Mouse (Mus musculus) heart, embryonic 10.5 days (tissue): ENCODE data around the gene Pigk. TPM values are rescaled to one million over a fixed set of nuclear protein-coding genes. Genes with fewer than 3 reads are reported as not detected.
A peak's percentile ranks its signal among the peaks of the same experiment; 100 is the strongest.
"Not testable (repeated sequence)": the region's sequence is repeated elsewhere in the genome, so short reads cannot be mapped to it uniquely, and the experiment has no call there.

Source experiments
- DNase-seq: peaks from one replicate; pipeline ENCODE4 v3.0.0-alpha.2; 2017; ENCODE audit warnings: low spot score
- H3K27ac ChIP-seq: fragments of 300-500 bp; sonication (generic); 2 replicates; pipeline ENCODE4 v1.5.1; 2016; ENCODE audit warnings: mild to moderate bottlenecking
- H3K27me3 ChIP-seq: fragments of 300-500 bp; sonication (generic); 2 replicates; pipeline ENCODE4 v1.6.1; 2016; ENCODE audit warnings: mild to moderate bottlenecking; ENCODE audit not compliant: poor library complexity, insufficient read depth, severe bottlenecking
- H3K36me3 ChIP-seq: fragments of 300-500 bp; sonication (generic); 2 replicates; pipeline ENCODE4 v1.6.1; 2016; ENCODE audit warnings: mild to moderate bottlenecking, moderate library complexity
- H3K4me1 ChIP-seq: fragments of 300-500 bp; sonication (generic); 2 replicates; pipeline ENCODE4 v1.6.1; 2016; ENCODE audit warnings: mild to moderate bottlenecking
- H3K4me3 ChIP-seq: fragments of 300-500 bp; sonication (generic); 2 replicates; pipeline ENCODE4 v1.5.1; 2016; ENCODE audit warnings: mild to moderate bottlenecking, moderate library complexity
- H3K9me3 ChIP-seq: fragments of 300-500 bp; sonication (generic); 2 replicates; pipeline ENCODE4 v1.6.1; 2016; ENCODE audit warnings: mild to moderate bottlenecking, moderate library complexity
- WGBS: fragments of 180-500 bp; shearing (Covaris S2); methylation state at CpG from one replicate; pipeline ENCODE4 v1.1.7; 2016; 5-methylcytosine and 5-hydroxymethylcytosine counted together
- polyA plus RNA-seq: library from polyadenylated mRNA; unstranded; fragments of >200 nt; fragmentation: Nextera tagmentation; extraction: Ambion mirVana; gene quantifications from 2 replicates; pipeline ENCODE4 v1.2.1, GENCODE M21; 2016

Gene Pigk
- polyA plus RNA-seq, 1 experiment from 2014 or later = 47.3 TPM

DNA sequence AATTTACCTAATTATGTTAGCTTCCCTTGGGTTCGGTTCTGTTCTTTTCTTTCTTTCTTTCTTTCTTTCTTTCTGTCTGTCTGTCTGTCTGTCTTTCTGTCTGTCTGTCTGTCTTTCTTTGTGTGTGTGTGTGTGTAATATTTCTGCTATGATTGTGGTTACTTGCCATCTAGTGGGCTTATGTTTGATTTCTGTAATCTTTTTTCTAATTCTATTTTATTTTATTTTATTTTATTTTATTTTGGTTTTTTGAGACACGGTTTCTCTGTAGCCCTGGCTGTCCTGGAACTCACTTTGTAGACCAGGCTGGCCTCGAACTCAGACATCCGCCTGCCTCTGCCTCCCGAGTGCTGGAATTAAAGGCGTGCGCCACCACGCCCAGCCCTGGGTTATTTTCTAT lies 12.4 kb upstream of the Pigk start:
- WGBS = 89% methylated on average over 8 of the region's 8 CpGs

DNA sequence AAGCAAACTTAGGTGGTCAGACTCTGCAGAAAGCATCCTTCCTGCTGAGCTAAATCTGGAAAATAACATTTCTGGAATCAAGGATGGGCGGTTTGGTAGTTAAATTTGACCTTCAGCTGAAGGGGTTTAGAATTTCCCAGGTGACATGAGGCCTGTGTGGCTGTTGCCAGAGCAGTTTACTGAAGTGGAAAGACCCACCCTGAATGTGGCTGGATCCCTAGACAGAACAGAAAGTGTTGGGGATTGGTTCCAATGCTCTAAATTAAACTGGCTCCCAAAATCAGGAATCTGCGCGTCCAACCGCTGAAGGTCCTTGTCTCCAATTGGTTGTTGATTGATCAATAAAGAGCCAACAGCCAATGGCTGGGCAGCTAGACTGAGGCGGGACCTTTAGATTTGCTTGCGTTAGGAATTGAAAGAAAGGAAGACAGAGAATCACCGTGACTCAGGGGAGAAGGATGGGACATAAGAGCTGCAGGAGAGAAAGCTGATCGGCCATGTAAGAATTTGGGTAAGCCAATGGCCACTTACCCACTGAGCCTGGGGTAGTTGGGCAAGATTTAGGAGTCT lies 11.5 kb upstream of the Pigk start:
- peaks cover 6% of the 10 kb centered on the region; the same call in 1 of the 2 replicates for H3K4me1 ChIP-seq
- H3K9me3 ChIP-seq = no peaks in the 10 kb centered on the region
- no peaks in the 10 kb centered on the region for H3K36me3 ChIP-seq
- H3K27me3 ChIP-seq = no peaks in the 10 kb centered on the region
- WGBS = 50% methylated on average over 8 of the region's 8 CpGs
- H3K27ac ChIP-seq = no peak overlapping the region
- DNase-seq = no peak
- peak overlapping the region; percentile 37; the same call in 1 of the 2 replicates for H3K4me3 ChIP-seq

More for the DNA sequence above, 12.4 kb upstream of the Pigk start:
- H3K4me3 ChIP-seq, H3K36me3 ChIP-seq, H3K27ac ChIP-seq, H3K4me1 ChIP-seq, DNase-seq, H3K9me3 ChIP-seq, H3K27me3 ChIP-seq: not testable (repeated sequence)

DNA sequence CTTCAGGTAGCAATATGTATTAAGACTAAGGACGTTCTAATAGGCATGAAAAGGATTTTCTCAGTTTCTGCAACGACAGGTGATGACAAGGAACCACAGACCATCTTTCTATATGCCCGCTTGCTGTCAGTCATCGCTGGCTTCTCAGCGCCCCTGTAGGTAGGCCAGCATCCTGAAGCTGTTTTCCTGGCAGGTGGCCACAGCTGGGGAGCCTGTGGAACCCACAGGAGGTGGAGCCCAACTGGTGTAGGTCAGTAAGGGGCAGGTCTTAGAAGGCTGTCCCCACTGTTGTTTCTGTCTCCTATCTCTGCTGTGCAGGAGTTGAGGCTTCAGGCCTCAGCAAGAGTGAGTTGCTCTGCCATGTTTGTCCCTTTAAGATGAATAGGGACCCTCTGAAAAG lies 8.1 kb upstream of the Pigk start:
- no peak for DNase-seq
- WGBS = 71% methylated on average over 5 of the region's 5 CpGs

DNA sequence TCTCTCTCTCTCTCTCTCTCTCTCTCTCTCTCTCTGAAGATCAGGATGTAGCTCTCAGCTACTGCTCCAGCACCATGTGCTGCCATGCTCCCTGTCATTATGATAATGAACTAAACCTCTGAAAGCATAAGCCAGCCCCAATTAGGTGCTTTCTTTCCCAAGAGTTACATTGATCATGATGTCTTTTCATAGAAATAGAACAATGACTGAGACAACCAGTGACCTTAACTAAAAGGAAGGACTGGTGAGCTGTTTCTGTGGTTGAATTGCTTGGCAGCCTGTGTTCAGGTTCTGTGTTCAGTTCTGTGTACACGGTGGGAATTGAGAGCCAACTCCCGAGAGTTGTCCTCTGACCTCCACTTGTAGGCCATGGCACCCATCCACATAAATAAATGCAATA lies 7.0 kb upstream of the Pigk start:
- DNase-seq = no peak
- Histone ChIP-seq H3K27me3 (no peaks in the 10 kb centered on the region), H3K36me3 (no peaks in the 10 kb centered on the region), H3K4me1 (no peaks in the 10 kb centered on the region), H3K9me3 (no peaks in the 10 kb centered on the region), H3K27ac (no peak overlapping the region), H3K4me3 (no peak overlapping the region)
- 83% methylated on average over 2 of the region's 2 CpGs for WGBS

More for the DNA sequence above, 8.1 kb upstream of the Pigk start:
- H3K4me1 ChIP-seq = no peaks in the 10 kb centered on the region
- H3K4me3 ChIP-seq = no peak overlapping the region
- H3K9me3 ChIP-seq = no peaks in the 10 kb centered on the region
- no peaks in the 10 kb centered on the region for H3K27me3 ChIP-seq
- H3K36me3 ChIP-seq = no peaks in the 10 kb centered on the region
- no peak overlapping the region for H3K27ac ChIP-seq

DNA sequence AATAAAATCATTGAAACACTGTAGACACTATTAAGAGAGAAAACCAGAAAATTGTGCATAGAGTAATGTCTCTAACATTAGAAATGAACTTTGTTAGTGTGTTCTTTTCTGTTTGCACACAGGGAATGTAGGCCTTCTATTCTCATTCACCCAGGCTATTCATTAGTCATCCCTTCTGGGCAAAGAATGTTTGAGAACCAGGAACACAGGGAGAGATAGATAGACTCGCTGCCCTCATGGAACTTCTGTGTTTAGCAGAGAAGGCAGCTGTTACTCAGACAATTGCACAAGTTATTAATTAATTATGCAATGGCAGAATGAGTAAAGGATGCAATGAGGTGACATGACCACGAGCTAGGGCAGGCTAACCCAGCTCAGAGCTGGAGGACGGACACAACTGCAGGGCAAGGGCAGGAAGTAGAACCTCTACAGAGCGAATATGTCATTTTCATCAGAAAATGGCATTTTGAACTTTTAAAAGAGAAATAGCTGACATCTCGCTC lies 6.5 kb upstream of the Pigk start:
- Histone ChIP-seq H3K4me3 (no peak overlapping the region), H3K27ac (no peak overlapping the region), H3K36me3 (no peaks in the 10 kb centered on the region), H3K9me3 (no peaks in the 10 kb centered on the region), H3K4me1 (no peaks in the 10 kb centered on the region), H3K27me3 (no peaks in the 10 kb centered on the region)
- no peak for DNase-seq
- 84% methylated on average over 5 of the region's 5 CpGs for WGBS

DNA sequence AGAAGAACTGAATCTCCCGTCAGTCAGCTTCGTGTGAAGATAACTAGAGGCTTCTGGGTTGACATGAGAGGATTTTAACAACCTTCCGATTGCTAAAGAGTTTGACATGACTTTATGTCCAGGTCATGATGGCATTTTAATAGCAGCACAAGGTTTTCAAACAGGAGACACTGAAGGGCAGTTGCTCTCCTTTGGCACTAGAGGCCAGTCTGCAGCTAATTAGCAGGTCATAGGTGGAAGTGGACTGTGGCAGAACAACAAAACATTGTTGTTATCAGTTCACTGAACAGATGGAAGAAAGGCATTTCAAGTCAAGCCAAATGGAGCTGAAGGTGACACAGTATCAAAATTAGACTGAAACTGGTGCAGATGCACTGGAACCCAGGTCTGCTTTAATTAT lies 4.0 kb upstream of the Pigk start:
- H3K4me1 ChIP-seq = 0 out of 2 replicates have a peak, but pooled peaks cover 6% of the 10 kb centered on the region
- 76% methylated on average over 3 of the region's 3 CpGs for WGBS
- no peaks in the 10 kb centered on the region for H3K27me3 ChIP-seq
- no peak for DNase-seq
- H3K27ac ChIP-seq = no peak overlapping the region
- H3K4me3 ChIP-seq = no peak overlapping the region
- H3K9me3 ChIP-seq = no peaks in the 10 kb centered on the region
- H3K36me3 ChIP-seq = no peaks in the 10 kb centered on the region

DNA sequence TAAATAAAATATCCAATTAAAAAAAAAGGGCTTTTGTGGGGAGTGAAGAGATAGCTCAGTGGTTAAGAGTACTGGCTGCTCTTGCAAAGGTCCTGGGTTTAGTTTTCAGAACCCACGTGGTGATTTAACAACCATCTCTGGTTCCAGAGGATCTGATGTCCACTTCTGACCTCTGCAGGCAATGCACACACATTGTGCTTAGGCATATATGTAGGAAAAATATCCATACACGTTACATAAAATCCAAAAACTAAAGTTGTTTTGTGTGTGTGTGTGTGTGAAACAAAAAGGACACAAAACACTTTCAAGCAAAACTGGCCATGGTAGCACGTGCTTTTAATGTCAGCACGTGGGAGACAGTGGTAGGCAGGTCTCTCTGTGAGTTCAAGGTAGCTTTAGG lies 943 bp upstream of the Pigk start:
- H3K27ac ChIP-seq = no peak overlapping the region
- 77% methylated on average over 4 of the region's 4 CpGs for WGBS
- no peaks in the 10 kb centered on the region for H3K36me3 ChIP-seq
- no peaks in the 10 kb centered on the region for H3K9me3 ChIP-seq
- H3K4me3 ChIP-seq = no peak overlapping the region
- H3K27me3 ChIP-seq = no peaks in the 10 kb centered on the region
- DNase-seq = no peak
- 0 out of 2 replicates have a peak, but pooled peaks cover 9% of the 10 kb centered on the region for H3K4me1 ChIP-seq

DNA sequence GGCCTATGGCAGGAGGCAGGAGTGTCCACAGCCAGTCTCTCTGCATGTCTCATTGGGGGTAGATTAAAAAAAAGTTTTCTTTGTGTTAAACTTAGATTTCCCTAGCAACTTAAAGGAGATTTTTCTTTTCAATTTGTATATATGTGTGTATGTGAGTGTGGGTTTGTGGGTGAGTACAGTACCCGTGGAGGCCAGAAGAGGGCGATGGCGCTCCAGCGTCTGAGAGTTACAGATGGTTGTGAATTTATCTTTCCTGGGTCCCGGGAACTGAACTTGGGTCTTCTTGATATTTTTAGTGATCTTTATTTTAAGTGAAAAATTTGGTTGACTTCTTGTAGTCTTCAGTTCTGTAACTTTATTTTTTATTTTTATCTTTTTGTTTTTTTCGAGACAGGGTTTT lies 7.4 kb downstream of the Pigk start:
- DNase-seq = no peak
- Histone ChIP-seq H3K9me3 (no peaks in the 10 kb centered on the region), H3K4me1 (peaks cover 4% of the 10 kb centered on the region; the same call in 1 of the 2 replicates), H3K36me3 (peaks cover 8% of the 10 kb centered on the region), H3K27me3 (no peaks in the 10 kb centered on the region), H3K4me3 (no peak overlapping the region), H3K27ac (no peak overlapping the region)
- WGBS = 73% methylated on average over 6 of the region's 6 CpGs

DNA sequence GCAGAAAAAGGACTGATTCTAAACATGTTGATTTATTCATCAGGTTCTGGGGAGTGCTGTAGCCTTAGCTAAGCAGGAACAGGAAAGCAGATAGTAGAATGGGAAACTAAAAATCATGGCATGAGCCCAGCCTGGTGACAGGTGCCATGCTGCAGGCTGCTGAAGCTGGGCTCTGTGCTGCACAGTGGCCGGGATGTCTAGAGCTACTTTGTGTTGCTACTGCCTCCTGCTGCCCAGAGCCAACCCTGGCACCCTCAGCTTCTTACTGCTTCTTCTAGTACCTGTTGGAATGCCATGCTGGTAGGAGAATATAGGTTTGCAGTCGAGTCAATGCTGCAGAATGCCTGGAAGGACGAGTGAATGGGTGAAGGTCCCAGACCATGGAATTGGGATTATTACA lies 8.9 kb downstream of the Pigk start:
- Histone ChIP-seq H3K27ac (no peak overlapping the region), H3K36me3 (peaks cover 8% of the 10 kb centered on the region), H3K4me3 (no peak overlapping the region), H3K4me1 (peaks cover 13% of the 10 kb centered on the region), H3K27me3 (no peaks in the 10 kb centered on the region), H3K9me3 (no peaks in the 10 kb centered on the region)
- no peak for DNase-seq
- WGBS = 64% methylated on average over 3 of the region's 3 CpGs

DNA sequence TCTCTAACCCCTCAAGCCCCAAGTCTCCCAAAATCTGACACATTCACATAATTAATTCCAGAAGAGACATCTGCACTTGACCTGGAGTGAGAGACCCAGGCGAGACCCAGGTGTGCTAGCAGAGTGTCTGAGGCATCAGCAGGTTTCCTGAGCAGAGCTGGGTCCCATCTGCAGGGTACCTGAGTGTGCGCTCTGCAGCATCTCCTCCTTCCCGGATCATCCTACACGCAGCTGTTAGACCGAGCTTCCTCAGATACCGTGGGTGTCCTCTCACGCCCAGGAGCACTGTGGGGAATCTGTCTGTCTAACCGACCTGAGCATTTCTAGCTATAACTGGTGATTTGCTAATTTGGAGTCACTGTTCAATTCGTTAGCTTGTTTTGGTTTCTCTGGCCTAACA lies 10.5 kb downstream of the Pigk start:
- WGBS = 90% methylated on average over 9 of the region's 9 CpGs
- no peak overlapping the region for H3K4me3 ChIP-seq
- no peak overlapping the region for H3K27ac ChIP-seq
- peaks cover 8% of the 10 kb centered on the region for H3K36me3 ChIP-seq
- no peak for DNase-seq
- no peaks in the 10 kb centered on the region for H3K27me3 ChIP-seq
- no peaks in the 10 kb centered on the region for H3K9me3 ChIP-seq
- peaks cover 16% of the 10 kb centered on the region for H3K4me1 ChIP-seq

DNA sequence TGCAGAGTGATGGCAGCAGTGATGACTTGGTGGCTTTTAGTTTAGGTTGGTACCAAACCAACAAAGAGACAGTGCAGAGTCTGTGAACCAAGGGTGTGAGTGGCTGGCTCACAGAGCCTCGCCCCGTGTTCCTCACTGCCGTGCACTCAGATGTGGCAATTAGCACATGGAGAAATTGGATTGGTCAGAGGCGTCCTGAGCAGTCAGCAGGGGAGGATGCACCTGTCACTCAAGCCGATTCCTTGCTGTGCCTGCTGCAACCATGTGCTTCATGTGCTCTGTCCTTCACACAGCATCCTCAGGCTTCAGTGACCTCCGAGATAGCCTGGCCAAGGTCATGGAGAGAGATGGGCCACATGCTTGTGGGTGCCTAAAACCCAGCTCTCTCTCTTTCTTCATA lies 14.3 kb downstream of the Pigk start:
- Histone ChIP-seq H3K4me3 (no peak overlapping the region), H3K9me3 (no peaks in the 10 kb centered on the region), H3K27me3 (no peaks in the 10 kb centered on the region), H3K27ac (no peak overlapping the region), H3K36me3 (peaks cover 4% of the 10 kb centered on the region; the same call in 1 of the 2 replicates), H3K4me1 (peaks cover 16% of the 10 kb centered on the region)
- WGBS = 76% methylated on average over 6 of the region's 6 CpGs
- DNase-seq = no peak

DNA sequence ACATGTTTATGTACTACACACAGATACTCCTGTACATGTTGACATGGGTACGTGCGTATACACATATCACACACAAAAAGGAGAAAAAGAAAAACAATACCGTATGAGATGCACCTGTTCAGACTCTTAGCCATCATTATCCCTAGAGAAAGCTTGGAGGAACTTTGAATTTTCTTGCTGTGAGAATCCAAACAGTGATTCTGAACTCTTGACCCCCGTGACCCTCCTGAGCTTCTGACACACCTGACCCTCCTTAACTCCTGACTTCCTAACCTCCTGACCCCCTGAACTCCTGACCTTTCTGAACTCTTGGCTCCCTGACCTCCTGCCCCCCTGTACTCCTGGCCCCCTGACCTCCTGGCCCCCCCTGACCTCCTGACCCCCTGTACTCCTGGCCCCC lies 19.1 kb downstream of the Pigk start:
- DNase-seq = no peak
- H3K36me3 ChIP-seq = no peaks in the 10 kb centered on the region
- H3K27ac ChIP-seq = no peak overlapping the region
- H3K27me3 ChIP-seq = no peaks in the 10 kb centered on the region
- peaks cover 19% of the 10 kb centered on the region for H3K4me1 ChIP-seq
- 93% methylated on average over 4 of the region's 4 CpGs for WGBS
- H3K9me3 ChIP-seq = no peaks in the 10 kb centered on the region
- no peak overlapping the region for H3K4me3 ChIP-seq

DNA sequence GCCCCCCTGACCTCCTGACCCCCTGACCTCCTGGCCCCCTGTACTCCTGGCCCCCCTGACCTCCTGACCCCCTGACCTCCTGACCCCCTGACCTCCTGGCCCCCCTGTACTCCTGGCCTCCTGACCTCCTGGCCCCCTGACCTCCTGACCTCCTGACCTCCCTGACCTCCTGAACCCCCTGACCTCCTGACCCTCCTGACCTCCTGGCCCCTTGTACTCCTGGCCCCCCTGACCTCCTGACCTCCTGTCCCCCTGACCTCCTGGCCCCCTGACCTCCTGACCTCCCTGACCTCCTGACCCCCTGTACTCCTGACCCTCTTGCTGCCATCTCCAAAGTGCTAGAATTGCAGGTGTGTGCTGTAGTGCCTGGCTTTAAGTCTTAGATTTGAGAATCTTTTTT lies 19.6 kb downstream of the Pigk start:
- no peaks in the 10 kb centered on the region for H3K9me3 ChIP-seq
- no peaks in the 10 kb centered on the region for H3K36me3 ChIP-seq
- H3K27me3 ChIP-seq = no peaks in the 10 kb centered on the region
- no peak overlapping the region for H3K4me3 ChIP-seq
- no peak for DNase-seq
- H3K27ac ChIP-seq = no peak overlapping the region
- H3K4me1 ChIP-seq = peaks cover 15% of the 10 kb centered on the region; the same call in 1 of the 2 replicates

DNA sequence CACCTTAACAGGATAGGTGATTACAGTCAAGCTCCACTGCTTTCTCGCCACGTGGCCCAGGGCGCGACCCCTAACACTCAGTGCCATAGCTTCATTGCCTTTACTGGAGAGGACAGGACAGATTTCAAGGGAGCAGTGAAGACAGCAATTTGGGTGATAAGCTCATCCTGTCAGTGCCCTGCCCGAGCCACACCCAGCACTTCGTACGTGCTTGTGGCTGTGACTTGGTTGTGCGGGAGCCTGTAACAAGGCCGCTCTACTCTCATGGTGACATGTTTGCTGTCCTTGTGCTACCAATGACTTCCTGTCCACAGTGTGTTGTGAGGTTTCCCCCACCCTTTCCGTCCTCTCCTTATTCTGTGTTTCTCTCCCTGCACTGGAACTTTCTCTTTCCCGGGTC lies 20.2 kb downstream of the Pigk start:
- DNase-seq = no peak
- Histone ChIP-seq H3K9me3 (no peaks in the 10 kb centered on the region), H3K27ac (no peak overlapping the region), H3K36me3 (no peaks in the 10 kb centered on the region), H3K4me1 (peaks cover 18% of the 10 kb centered on the region; the same call in 1 of the 2 replicates), H3K27me3 (no peaks in the 10 kb centered on the region), H3K4me3 (no peak overlapping the region)
- WGBS = 64% methylated on average over 11 of the region's 11 CpGs
